Mouse (Mus musculus) CD8-positive naive resting alpha-beta T cell, adult 57 days (primary cell): ENCODE data around the gene 7530416G11Rik. TPM values are rescaled to one million over a fixed set of nuclear protein-coding genes. Genes with fewer than 3 reads are reported as not detected.

Experiments
- total RNA-seq: library from RNA; stranded (reverse); gene quantifications from one replicate; pipeline ENCODE4 v1.2.4, GENCODE M21; 2023

Gene 7530416G11Rik
- total RNA-seq: not detected

DNA sequence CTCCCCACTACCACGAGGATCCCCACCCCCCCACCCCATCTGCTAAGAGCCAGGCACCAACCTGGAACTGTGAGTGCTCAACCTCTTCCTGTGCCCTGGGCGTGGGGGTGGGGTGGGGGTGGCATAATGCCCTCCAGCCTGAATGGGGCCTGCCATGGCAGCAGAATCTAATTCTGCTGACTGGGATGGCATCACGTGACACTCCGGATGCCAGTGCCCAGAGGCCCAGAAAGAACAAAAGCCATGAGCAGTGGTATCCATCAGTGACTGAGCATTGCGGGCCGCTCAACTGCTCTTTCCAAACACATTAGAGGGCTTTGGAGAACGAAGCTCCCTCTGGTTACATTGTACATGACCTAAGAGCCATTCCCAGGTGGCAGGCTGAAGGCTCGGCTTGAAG lies at the start of gene 7530416G11Rik:
Gene 7530416G11Rik, minus strand, starts transcription at position 101 of the 400 bp plus-strand sequence.

Other genes with a start within 250 kb of the 7530416G11Rik start
- gene Atxn10, start 167.0 kb downstream of the 7530416G11Rik start, total RNA-seq: 49.0 TPM
- not detected for gene Wnt7b, start 79.2 kb upstream of the 7530416G11Rik start, total RNA-seq
- gene Ppara, start 231.8 kb upstream of the 7530416G11Rik start, total RNA-seq: not detected